Mouse (Mus musculus) intestine, postnatal 0 days (tissue): ENCODE data around the gene Gm49711. TPM values are rescaled to one million over a fixed set of nuclear protein-coding genes. Genes with fewer than 3 reads are reported as not detected.

Source experiments
- ATAC-seq: fragments of 200-750 bp; cut with Nextera tagmentation; 2 replicates; pipeline ENCODE4 v1.8.0; 2017; ENCODE audit warnings: mild to moderate bottlenecking, moderate TSS enrichment, moderate library complexity
- H3K27ac ChIP-seq: fragments of 300-500 bp; sonication (generic); 2 replicates; pipeline ENCODE4 v1.5.1; 2014; ENCODE audit warnings: mild to moderate bottlenecking, low read depth, low read length, moderate library complexity
- H3K27me3 ChIP-seq: fragments of 300-500 bp; sonication (generic); replicated peaks from 2 replicates; pipeline ENCODE4 v1.6.1; 2014; ENCODE audit warnings: low read length, mixed read lengths; ENCODE audit not compliant: control insufficient read depth, insufficient read depth
- H3K36me3 ChIP-seq: fragments of 300-500 bp; sonication (generic); 2 replicates; pipeline ENCODE4 v1.6.1; 2014; ENCODE audit warnings: mild to moderate bottlenecking, moderate library complexity; ENCODE audit not compliant: control insufficient read depth, insufficient read depth
- H3K4me1 ChIP-seq: fragments of 300-500 bp; sonication (generic); replicated peaks from 2 replicates; pipeline ENCODE4 v1.6.1; 2014; ENCODE audit warnings: antibody characterized with exemption, low read length, mixed read lengths; ENCODE audit not compliant: control insufficient read depth, insufficient read depth
- H3K4me2 ChIP-seq: fragments of 300-500 bp; sonication (generic); replicated peaks from 2 replicates; pipeline ENCODE4 v1.6.1; 2014; ENCODE audit warnings: low read depth, mild to moderate bottlenecking, moderate library complexity
- H3K4me3 ChIP-seq: fragments of 300-500 bp; sonication (generic); 2 replicates; pipeline ENCODE4 v1.5.1; 2014; ENCODE audit warnings: low read depth, low read length
- H3K9ac ChIP-seq: fragments of 300-500 bp; sonication (generic); 2 replicates; pipeline ENCODE4 v1.6.1; 2014; ENCODE audit warnings: mild to moderate bottlenecking, low read depth, low read length
- H3K9me3 ChIP-seq: fragments of 300-500 bp; sonication (generic); 2 replicates; pipeline ENCODE4 v1.6.1; 2016; ENCODE audit warnings: mixed run types; ENCODE audit not compliant: control insufficient read depth
- CTCF ChIP-seq: sonication (generic); IDR thresholded peaks from 2 replicates; pipeline ENCODE4 v1.5.1; 2016; ENCODE audit warnings: low read depth, mild to moderate bottlenecking, control low read depth, antibody characterized with exemption, moderate library complexity
- WGBS: fragments of 180-500 bp; shearing (Covaris S2); extraction: QIAGEN DNeasy Blood & Tissue Kit; methylation state at CpG from one replicate; pipeline ENCODE4 v1.1.7; 2014; 5-methylcytosine and 5-hydroxymethylcytosine counted together
- polyA plus RNA-seq: library from polyadenylated mRNA; unstranded; fragments of >200 nt; fragmentation: Nextera tagmentation; extraction: Ambion mirVana; gene quantifications from 2 replicates; pipeline ENCODE4 v1.2.1, GENCODE M21; 2015

The Gm49711 gene
- polyA plus RNA-seq, 1 experiment from 2014 or later, result not detected

DNA sequence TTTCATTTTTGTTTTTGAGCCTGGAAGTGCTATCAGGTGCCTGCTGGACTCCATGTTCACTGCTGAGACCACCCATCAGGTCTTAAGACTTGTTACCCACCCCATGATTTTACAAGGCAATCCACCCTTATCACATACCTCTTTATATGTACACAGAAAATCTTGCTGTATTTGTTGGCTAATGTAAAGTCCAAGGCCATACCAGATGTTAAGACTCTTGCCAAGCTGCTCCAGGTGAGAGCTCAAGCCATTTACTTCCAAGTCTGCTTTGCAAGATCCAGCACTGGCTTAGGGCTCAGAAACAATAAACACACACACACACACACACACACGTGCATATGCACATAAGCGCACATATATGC is 90.2 kb downstream of the Gm49711 start:
- Histone ChIP-seq H3K27ac (no peak overlapping the region), H3K36me3 (no peaks in the 10 kb centered on the region), H3K4me1 (no peaks in the 10 kb centered on the region), H3K4me2 (no peak overlapping the region), H3K4me3 (no peak overlapping the region), H3K27me3 (no peaks in the 10 kb centered on the region), H3K9me3 (no peaks in the 10 kb centered on the region), H3K9ac (no peak overlapping the region)
- TF ChIP-seq CTCF, result no peak
- 42% methylated on average over 2 of the region's 2 CpGs for WGBS
- no peak for ATAC-seq

DNA sequence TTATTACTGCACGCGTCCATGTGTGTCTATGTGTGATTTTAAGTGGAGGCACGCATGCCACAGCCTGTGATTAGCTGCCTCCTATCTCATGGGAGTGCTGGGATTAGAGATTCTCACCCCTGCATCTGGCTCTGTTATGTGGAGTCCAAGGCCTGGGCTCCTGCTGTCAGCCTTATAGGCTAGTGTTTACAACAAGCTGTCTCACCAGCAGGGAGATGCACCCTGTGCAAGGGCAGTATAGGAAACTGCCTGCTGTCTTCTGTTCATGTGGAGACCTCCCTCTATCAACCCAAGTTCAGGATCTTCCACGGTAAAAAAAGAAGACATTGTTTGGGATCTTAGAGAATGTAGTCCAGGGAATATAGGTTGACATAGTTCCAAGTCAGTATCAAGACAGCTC is 92.9 kb downstream of the Gm49711 start:
- no peaks in the 10 kb centered on the region for H3K36me3 ChIP-seq
- no peaks in the 10 kb centered on the region for H3K9me3 ChIP-seq
- H3K27me3 ChIP-seq, result no peaks in the 10 kb centered on the region
- WGBS, result 60% methylated on average over 4 of the region's 4 CpGs
- TF ChIP-seq CTCF, result no peak
- ATAC-seq, result no peak
- H3K4me1 ChIP-seq, result no peaks in the 10 kb centered on the region
- H3K27ac ChIP-seq, result no peak overlapping the region
- no peak overlapping the region for H3K9ac ChIP-seq
- H3K4me2 ChIP-seq, result no peak overlapping the region
- H3K4me3 ChIP-seq, result no peak overlapping the region

DNA sequence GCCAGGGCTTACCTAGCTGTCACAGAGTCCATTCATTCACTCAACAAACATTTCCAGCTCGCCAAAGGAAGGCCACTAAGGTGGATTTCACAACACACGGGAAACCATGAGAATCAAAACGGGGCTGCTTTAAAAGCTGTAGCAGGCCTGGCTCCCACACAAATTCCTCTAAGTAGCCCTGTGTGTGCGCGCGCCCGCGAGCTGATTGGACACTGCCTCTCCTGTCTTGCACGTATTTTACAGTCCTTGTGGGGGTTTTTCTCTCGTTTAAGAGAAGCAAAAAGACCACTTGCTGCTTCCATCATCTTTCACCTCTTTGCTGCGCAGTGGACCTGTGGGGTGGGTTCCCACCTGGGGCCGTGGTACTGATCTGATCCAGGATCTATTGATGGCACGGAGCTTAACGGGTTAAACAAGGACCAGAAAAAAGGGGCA is 99.9 kb downstream of the Gm49711 start:
- H3K27me3 ChIP-seq, result no peaks in the 10 kb centered on the region
- peak overlapping the region; percentile 56; the same call in 1 of the 2 replicates for H3K9ac ChIP-seq
- no peak for TF ChIP-seq CTCF
- ATAC-seq, result peak; percentile 38; the same call in 1 of the 2 replicates
- 6% methylated on average over 14 of the region's 14 CpGs for WGBS
- no peaks in the 10 kb centered on the region for H3K9me3 ChIP-seq
- H3K36me3 ChIP-seq, result no peaks in the 10 kb centered on the region
- H3K4me3 ChIP-seq, result peak overlapping the region; percentile 43
- peak overlapping the region; percentile 87 for H3K4me2 ChIP-seq
- no peaks in the 10 kb centered on the region for H3K4me1 ChIP-seq
- H3K27ac ChIP-seq, result peak overlapping the region; percentile 60; the same call in 1 of the 2 replicates

DNA sequence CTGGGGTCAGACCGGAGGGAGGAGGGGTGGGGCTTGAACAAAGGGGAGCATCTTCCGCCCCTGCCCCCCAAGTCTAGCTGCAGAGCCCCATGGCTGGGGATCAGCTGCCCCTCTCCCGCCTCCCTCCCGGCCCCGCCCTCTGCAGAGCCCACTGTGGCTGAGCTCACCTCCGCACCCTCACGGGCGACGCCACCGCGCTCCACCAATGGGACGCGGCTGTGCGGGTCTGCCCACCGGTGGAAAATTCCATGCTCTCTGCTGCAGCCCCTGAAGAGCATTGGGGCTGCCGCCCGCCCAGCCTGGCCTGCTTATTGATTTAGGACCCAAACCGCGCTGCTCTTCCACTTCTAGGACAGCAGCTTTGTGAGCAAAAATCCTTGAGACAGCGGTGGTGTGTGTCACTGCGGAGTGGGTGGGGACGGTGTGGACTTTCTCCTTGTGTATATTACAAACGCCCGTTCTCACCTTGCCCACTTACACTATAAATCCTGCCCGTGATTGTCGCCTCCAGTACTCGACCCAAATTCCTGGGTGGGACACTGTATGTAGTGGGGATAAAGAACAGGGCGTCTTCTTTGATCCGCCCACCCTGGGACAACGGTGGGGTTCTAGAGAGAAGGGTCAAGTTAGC is 100.5 kb downstream of the Gm49711 start:
- 2% methylated on average over 28 of the region's 30 CpGs for WGBS

DNA sequence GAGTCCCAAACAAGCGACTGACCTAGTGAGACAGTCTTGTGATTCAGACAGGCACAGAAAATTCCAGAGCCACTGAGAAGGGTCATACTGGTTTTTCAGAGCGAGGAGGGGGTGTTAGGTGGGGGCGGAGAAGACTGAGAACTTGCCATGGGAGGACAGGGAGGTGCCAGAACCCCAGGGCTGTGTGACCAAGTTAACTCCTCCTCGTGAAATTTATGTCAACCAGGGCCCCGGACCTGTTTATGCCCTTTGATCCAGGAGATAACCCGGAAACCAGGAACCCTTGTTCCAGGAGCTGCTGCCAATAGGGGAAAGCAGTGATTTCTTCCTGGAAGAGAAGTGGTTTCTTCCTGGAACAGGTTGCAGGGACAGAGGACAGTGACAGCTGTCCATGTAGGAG is 101.0 kb downstream of the Gm49711 start:
- Histone ChIP-seq H3K27ac (peak overlapping the region; percentile 60), H3K4me2 (peak overlapping the region; percentile 87), H3K9ac (peak overlapping the region; percentile 56; the same call in 1 of the 2 replicates), H3K9me3 (no peaks in the 10 kb centered on the region), H3K27me3 (no peaks in the 10 kb centered on the region), H3K36me3 (no peaks in the 10 kb centered on the region), H3K4me1 (no peaks in the 10 kb centered on the region), H3K4me3 (peak overlapping the region; percentile 43)
- TF ChIP-seq CTCF, result no peak
- peak; percentile 76 for ATAC-seq
- WGBS, result 10% methylated on average over 6 of the region's 6 CpGs

More for the DNA sequence above, 100.5 kb downstream of the Gm49711 start:
- peak overlapping the region; percentile 87 for H3K4me2 ChIP-seq
- H3K4me1 ChIP-seq, result no peaks in the 10 kb centered on the region
- no peak for TF ChIP-seq CTCF
- no peaks in the 10 kb centered on the region for H3K36me3 ChIP-seq
- H3K4me3 ChIP-seq, result peak overlapping the region; percentile 43
- peak overlapping the region; percentile 60 for H3K27ac ChIP-seq
- H3K9me3 ChIP-seq, result no peaks in the 10 kb centered on the region
- peak overlapping the region; percentile 56 for H3K9ac ChIP-seq
- peak; percentile 75 for ATAC-seq
- no peaks in the 10 kb centered on the region for H3K27me3 ChIP-seq

DNA sequence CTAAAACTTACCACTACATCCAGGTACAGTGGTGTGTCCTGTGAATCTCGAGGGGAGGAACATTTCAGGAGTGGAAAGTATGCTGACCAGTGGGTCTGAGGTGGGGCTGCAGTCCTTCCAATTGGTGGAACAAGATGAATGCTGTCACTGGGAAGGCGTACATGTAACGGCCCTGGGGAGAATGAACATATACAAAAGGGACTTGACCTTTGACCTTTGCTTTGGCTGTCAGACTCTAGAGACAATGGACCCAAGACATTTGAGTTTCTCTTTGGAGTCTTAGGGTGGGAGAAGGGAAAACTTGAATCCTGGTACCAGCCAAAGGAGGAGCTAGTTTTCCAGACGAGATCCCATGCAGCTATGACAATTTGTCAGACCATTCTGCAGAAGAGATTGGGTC is 104.2 kb downstream of the Gm49711 start:
- H3K27ac ChIP-seq, result no peak overlapping the region
- H3K4me1 ChIP-seq, result no peaks in the 10 kb centered on the region
- no peaks in the 10 kb centered on the region for H3K27me3 ChIP-seq
- WGBS, result 70% methylated on average over 4 of the region's 4 CpGs
- H3K9me3 ChIP-seq, result no peaks in the 10 kb centered on the region
- no peaks in the 10 kb centered on the region for H3K36me3 ChIP-seq
- TF ChIP-seq CTCF, result no peak
- no peak overlapping the region for H3K9ac ChIP-seq
- ATAC-seq, result no peak
- no peak overlapping the region for H3K4me2 ChIP-seq
- no peak overlapping the region for H3K4me3 ChIP-seq

DNA sequence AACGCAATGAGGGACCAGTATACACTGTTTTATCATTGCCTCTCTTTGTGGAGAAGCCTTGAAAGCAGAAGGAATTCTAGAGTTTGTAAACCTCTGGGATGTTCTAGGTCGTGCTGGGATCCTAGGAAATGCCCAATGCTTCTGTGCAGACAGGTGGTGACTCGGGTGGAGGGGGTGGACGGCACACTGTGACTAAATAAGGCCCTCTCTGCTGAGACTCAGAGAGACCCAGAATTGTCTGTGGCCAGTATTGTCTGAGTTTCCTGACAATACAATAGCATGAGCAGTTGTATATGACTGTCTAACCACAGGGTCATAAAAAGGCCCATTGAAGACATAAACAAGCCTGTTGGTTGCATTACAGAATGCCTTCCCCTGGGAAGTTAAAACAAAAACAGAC is 105.4 kb downstream of the Gm49711 start:
- Histone ChIP-seq H3K9ac (no peak overlapping the region), H3K27me3 (no peaks in the 10 kb centered on the region), H3K27ac (no peak overlapping the region), H3K4me3 (no peak overlapping the region), H3K36me3 (no peaks in the 10 kb centered on the region), H3K9me3 (no peaks in the 10 kb centered on the region), H3K4me1 (no peaks in the 10 kb centered on the region), H3K4me2 (no peak overlapping the region)
- ATAC-seq, result no peak
- WGBS, result 68% methylated on average over 4 of the region's 4 CpGs
- no peak for TF ChIP-seq CTCF
